Mouse (Mus musculus) midbrain, embryonic 16.5 days (tissue): ENCODE data around the gene Morc1. TPM values are rescaled to one million over a fixed set of nuclear protein-coding genes. Genes with fewer than 3 reads are reported as not detected.
A peak's percentile ranks its signal among the peaks of the same experiment; 100 is the strongest.

Experiments
- ATAC-seq: fragments of 200-750 bp; cut with Nextera tagmentation; 2 replicates; pipeline ENCODE4 v1.8.0; 2017; ENCODE audit warnings: moderate TSS enrichment
- H3K27ac ChIP-seq: fragments of 300-500 bp; sonication (generic); 2 replicates; pipeline ENCODE4 v1.5.1; 2014; ENCODE audit warnings: mild to moderate bottlenecking, low read length, mixed read lengths
- H3K27me3 ChIP-seq: fragments of 300-500 bp; sonication (generic); 2 replicates; pipeline ENCODE4 v1.6.1; 2014; ENCODE audit warnings: low read depth, low read length, mixed read lengths; ENCODE audit not compliant: control insufficient read depth, insufficient read depth
- H3K36me3 ChIP-seq: fragments of 300-500 bp; sonication (generic); 2 replicates; pipeline ENCODE4 v1.6.1; 2014; ENCODE audit warnings: mild to moderate bottlenecking, low read length, moderate library complexity, mixed read lengths; ENCODE audit not compliant: control insufficient read depth, insufficient read depth
- H3K4me1 ChIP-seq: fragments of 300-500 bp; sonication (generic); 2 replicates; pipeline ENCODE4 v1.6.1; 2014; ENCODE audit warnings: mild to moderate bottlenecking, low read length, mixed read lengths; ENCODE audit not compliant: control insufficient read depth, insufficient read depth
- H3K4me2 ChIP-seq: fragments of 300-500 bp; sonication (generic); 2 replicates; pipeline ENCODE4 v1.6.1; 2014; ENCODE audit warnings: mild to moderate bottlenecking, low read length, mixed read lengths
- H3K4me3 ChIP-seq: fragments of 300-500 bp; sonication (generic); 2 replicates; pipeline ENCODE4 v1.5.1; 2014; ENCODE audit warnings: low read depth, mild to moderate bottlenecking, low read length, moderate library complexity, mixed read lengths
- H3K9ac ChIP-seq: fragments of 300-500 bp; sonication (generic); 2 replicates; pipeline ENCODE4 v1.6.1; 2014; ENCODE audit warnings: low read depth, low read length, mixed read lengths
- H3K9me3 ChIP-seq: fragments of 300-500 bp; sonication (generic); replicated peaks from 2 replicates; pipeline ENCODE4 v1.6.1; 2014; ENCODE audit warnings: mild to moderate bottlenecking, low read length, mixed read lengths; ENCODE audit not compliant: control insufficient read depth, poor library complexity, severe bottlenecking
- WGBS: fragments of 180-500 bp; shearing (Covaris S2); extraction: QIAGEN DNeasy Blood & Tissue Kit; methylation state at CpG from one replicate; pipeline ENCODE4 v1.1.7; 2014; 5-methylcytosine and 5-hydroxymethylcytosine counted together
- polyA plus RNA-seq: library from polyadenylated mRNA; unstranded; fragments of >200 nt; fragmentation: Nextera tagmentation; extraction: Ambion mirVana; gene quantifications from 2 replicates; pipeline ENCODE4 v1.2.1, GENCODE M21; 2015

The Morc1 gene
- polyA plus RNA-seq, 1 experiment from 2014 or later, result 0.11 TPM

DNA sequence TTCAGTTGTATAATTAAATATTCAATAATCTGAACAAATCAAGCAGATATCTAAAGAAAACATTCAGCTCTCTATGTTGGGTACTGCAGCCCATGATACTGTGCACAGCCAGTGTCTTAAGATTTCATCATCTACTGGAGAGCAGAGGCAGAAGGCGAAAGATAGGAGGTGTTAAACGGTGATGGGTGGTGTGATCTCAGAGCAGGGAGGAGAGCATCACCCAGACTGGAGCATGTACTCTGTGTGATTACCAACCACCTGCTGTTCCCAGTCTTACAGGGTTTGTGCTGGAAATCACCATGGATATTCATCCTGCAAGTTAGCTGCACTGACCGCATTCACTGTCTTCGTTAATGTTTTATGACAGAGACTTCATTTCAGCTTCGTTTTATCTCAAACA, 106.1 kb downstream of the Morc1 start:
- H3K36me3 ChIP-seq, result no peaks in the 10 kb centered on the region
- WGBS, result 87% methylated on average over 5 of the region's 5 CpGs
- H3K9ac ChIP-seq, result no peak overlapping the region
- ATAC-seq, result no peak
- no peaks in the 10 kb centered on the region for H3K9me3 ChIP-seq
- no peaks in the 10 kb centered on the region for H3K27me3 ChIP-seq
- no peaks in the 10 kb centered on the region for H3K4me1 ChIP-seq
- H3K4me3 ChIP-seq, result no peak overlapping the region
- no peak overlapping the region for H3K4me2 ChIP-seq
- no peak overlapping the region for H3K27ac ChIP-seq

DNA sequence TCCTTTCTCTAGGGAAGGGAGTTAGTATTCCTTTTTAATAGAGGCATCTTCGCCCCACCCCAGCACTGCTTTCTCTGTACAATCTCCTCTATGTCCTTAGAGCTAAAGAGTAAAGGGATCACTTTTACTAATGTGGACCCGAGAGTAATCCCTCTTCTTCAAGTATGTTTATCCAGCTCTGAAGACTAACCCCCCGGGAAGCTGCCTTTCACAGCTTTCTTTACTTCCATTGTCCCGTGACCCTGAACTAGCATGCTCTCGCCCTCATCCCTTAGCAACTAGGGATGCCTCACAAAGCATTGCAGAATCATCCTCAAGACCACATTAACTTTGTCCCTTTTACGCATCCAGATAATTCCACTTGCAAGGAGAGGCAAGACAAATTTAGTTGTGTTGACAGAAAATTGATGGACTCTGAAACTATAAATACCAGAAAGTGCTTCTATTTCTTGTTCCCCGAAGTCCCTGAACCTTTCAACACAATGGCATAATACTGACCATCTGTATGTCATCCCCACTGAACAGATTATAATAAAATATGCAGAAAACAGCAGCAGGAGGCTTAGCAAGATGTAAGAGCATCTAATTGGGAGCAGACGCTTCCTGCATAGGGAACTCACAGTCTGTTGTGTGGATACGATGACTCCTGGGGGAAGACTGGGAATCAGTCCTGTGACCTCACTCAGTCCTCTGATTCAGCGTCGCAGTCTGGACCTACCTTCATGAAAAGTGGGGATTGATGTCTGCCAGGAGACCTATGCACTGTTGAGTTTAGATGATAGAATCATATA, 131.4 kb downstream of the Morc1 start:
- Histone ChIP-seq H3K9ac (no peak overlapping the region), H3K9me3 (no peaks in the 10 kb centered on the region), H3K4me3 (no peak overlapping the region), H3K27me3 (no peaks in the 10 kb centered on the region; the same call in 1 of the 2 replicates), H3K27ac (no peak overlapping the region), H3K4me2 (no peak overlapping the region), H3K4me1 (peaks cover 6% of the 10 kb centered on the region), H3K36me3 (no peaks in the 10 kb centered on the region)
- peak; percentile 71 for ATAC-seq
- WGBS, result 11% methylated on average over 11 of the region's 11 CpGs

GRCm38 (mm10) chr16:48570354-48570753, 139.3 kb downstream of the Morc1 start:
- H3K9me3 ChIP-seq, result no peaks in the 10 kb centered on the region
- no peak overlapping the region for H3K9ac ChIP-seq
- H3K36me3 ChIP-seq, result no peaks in the 10 kb centered on the region
- ATAC-seq, result peak; percentile 89
- no peaks in the 10 kb centered on the region for H3K4me1 ChIP-seq
- no peak overlapping the region for H3K4me3 ChIP-seq
- H3K27me3 ChIP-seq, result no peaks in the 10 kb centered on the region
- H3K4me2 ChIP-seq, result no peak overlapping the region
- H3K27ac ChIP-seq, result no peak overlapping the region
- 18% methylated on average over 9 of the region's 9 CpGs for WGBS

GRCm38 (mm10) chr16:48574072-48574471, 143.0 kb downstream of the Morc1 start:
- no peaks in the 10 kb centered on the region for H3K36me3 ChIP-seq
- no peaks in the 10 kb centered on the region for H3K4me1 ChIP-seq
- no peak overlapping the region for H3K4me2 ChIP-seq
- no peak overlapping the region for H3K9ac ChIP-seq
- ATAC-seq, result no peak
- H3K27me3 ChIP-seq, result no peaks in the 10 kb centered on the region
- WGBS, result 84% methylated on average over 5 of the region's 5 CpGs
- no peaks in the 10 kb centered on the region for H3K9me3 ChIP-seq
- H3K4me3 ChIP-seq, result no peak overlapping the region
- H3K27ac ChIP-seq, result no peak overlapping the region

GRCm38 (mm10) chr16:48574499-48574898, 143.5 kb downstream of the Morc1 start:
- WGBS, result 85% methylated on average over 3 of the region's 3 CpGs
- Histone ChIP-seq H3K27ac (no peak overlapping the region), H3K27me3 (no peaks in the 10 kb centered on the region), H3K4me2 (no peak overlapping the region), H3K36me3 (no peaks in the 10 kb centered on the region), H3K4me1 (no peaks in the 10 kb centered on the region), H3K4me3 (no peak overlapping the region), H3K9me3 (no peaks in the 10 kb centered on the region), H3K9ac (no peak overlapping the region)
- no peak for ATAC-seq

- 71% methylated on average over 6 of the region's 6 CpGs for WGBS
- no peak for ATAC-seq
Observed at GRCm38 (mm10) chr16:48585369-48585768, 154.3 kb downstream of the Morc1 start.

GRCm38 (mm10) chr16:48594457-48594856, 163.4 kb downstream of the Morc1 start:
- Histone ChIP-seq H3K27ac (no peak overlapping the region), H3K4me3 (no peak overlapping the region), H3K4me2 (no peak overlapping the region), H3K9ac (no peak overlapping the region), H3K27me3 (no peaks in the 10 kb centered on the region), H3K36me3 (no peaks in the 10 kb centered on the region), H3K4me1 (no peaks in the 10 kb centered on the region), H3K9me3 (no peaks in the 10 kb centered on the region)
- 81% methylated on average over 5 of the region's 5 CpGs for WGBS
- no peak for ATAC-seq

More at GRCm38 (mm10) chr16:48585369-48585768, 154.3 kb downstream of the Morc1 start:
- Histone ChIP-seq H3K27ac (no peak overlapping the region), H3K27me3 (no peaks in the 10 kb centered on the region), H3K9ac (no peak overlapping the region), H3K4me2 (no peak overlapping the region), H3K9me3 (no peaks in the 10 kb centered on the region), H3K4me1 (no peaks in the 10 kb centered on the region), H3K36me3 (no peaks in the 10 kb centered on the region), H3K4me3 (no peak overlapping the region)

DNA sequence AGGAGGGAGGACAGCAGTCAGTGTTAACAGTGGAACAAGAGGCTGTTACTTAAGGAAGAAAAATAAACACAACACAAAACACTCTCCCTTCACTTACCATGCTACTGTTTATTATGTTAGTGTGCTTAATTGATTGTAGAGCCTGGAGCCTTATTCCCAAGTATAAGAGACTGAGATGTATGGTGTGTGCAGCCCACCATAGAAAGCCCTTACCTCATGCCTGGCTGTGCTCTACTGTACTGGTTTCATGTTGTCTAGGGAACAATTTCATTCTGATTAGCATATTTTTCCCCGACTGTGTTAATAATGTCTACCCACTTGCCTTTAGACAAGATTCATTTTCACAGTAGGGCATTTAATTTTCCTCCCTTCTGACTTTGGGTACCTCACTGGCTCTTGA, 164.2 kb downstream of the Morc1 start:
- Histone ChIP-seq H3K9ac (no peak overlapping the region), H3K4me1 (no peaks in the 10 kb centered on the region), H3K9me3 (no peaks in the 10 kb centered on the region), H3K4me2 (no peak overlapping the region), H3K27me3 (no peaks in the 10 kb centered on the region), H3K4me3 (no peak overlapping the region), H3K36me3 (no peaks in the 10 kb centered on the region), H3K27ac (no peak overlapping the region)
- WGBS, result 54% methylated on average over 1 of the region's 1 CpGs
- ATAC-seq, result no peak

DNA sequence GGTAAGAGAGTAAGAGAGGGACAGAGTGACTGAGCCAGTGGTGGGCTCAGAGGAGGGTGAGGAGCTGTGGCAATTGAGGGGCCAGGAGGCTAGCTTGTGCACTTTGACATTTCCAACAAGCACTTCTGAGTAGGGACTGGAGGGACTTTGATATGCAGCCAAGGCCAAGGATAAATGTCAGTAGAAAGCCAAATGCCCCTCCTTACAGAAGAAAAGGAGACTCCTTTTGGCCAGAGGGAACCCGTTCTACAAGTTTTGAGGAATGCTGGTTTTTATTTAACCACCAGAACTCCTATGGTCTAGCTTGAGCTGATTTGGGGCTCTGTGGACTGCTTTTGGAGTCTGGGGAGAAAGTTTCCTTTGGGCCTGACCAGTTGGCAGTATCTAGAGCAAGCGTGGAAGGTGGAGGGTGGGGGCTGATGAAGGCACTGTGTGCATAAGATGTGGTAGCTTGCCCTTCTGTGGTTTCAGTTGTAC, 172.7 kb downstream of the Morc1 start:
- no peaks in the 10 kb centered on the region for H3K27me3 ChIP-seq
- no peaks in the 10 kb centered on the region for H3K9me3 ChIP-seq
- H3K4me1 ChIP-seq, result no peaks in the 10 kb centered on the region
- no peaks in the 10 kb centered on the region for H3K36me3 ChIP-seq
- WGBS, result 83% methylated on average over 2 of the region's 2 CpGs
- no peak overlapping the region for H3K4me2 ChIP-seq
- H3K4me3 ChIP-seq, result no peak overlapping the region
- no peak for ATAC-seq
- no peak overlapping the region for H3K27ac ChIP-seq
- no peak overlapping the region for H3K9ac ChIP-seq
